Mouse (Mus musculus) forelimb bud, embryonic 11.5 days (tissue): ENCODE measurements around the gene Gga3.
A peak's percentile ranks its signal among the peaks of the same experiment; 100 is the strongest.

Source experiments
- DNase-seq: peaks from one replicate; pipeline ENCODE4 v3.0.0-alpha.2; 2012; ENCODE audit warnings: low read depth, low spot score

The Gga3 gene

GRCm38 (mm10) chr11:115564064-115564809, 39.6 kb downstream of the Gga3 start, which contains the start of gene Nup85:
Gene Nup85, plus strand, starts transcription at chr11:115564434.
- peak; percentile 95 for DNase-seq

GRCm38 (mm10) chr11:115563406-115563805, 40.4 kb downstream of the Gga3 start:
- DNase-seq, result peak; percentile 26

- DNase-seq, result no peak
These were observed 48.1 kb downstream of the Gga3 start for GRCm38 (mm10) chr11:115555717-115556116.

DNA sequence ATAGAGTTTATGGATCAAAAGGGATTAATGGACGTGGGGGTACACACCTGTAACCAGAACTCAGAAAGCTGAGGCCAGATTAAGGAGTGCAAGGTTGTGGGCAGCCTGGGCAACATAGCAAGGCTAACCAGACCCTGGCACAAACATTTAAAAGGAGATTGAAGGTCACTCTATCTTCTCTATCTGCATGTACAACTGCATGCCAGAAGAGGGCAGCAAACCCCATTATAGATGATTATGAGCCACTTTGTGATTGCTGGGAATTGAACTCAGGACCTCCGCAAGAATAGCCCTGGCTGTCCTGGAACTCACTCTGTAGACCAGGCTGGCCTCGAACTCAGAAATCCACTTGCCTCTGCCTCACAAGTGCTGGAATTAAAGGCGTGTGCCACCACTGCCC, 51.1 kb downstream of the Gga3 start:
- DNase-seq, result no peak

- DNase-seq, result no peak
These were observed 60.3 kb downstream of the Gga3 start for GRCm38 (mm10) chr11:115543571-115543970.

DNA sequence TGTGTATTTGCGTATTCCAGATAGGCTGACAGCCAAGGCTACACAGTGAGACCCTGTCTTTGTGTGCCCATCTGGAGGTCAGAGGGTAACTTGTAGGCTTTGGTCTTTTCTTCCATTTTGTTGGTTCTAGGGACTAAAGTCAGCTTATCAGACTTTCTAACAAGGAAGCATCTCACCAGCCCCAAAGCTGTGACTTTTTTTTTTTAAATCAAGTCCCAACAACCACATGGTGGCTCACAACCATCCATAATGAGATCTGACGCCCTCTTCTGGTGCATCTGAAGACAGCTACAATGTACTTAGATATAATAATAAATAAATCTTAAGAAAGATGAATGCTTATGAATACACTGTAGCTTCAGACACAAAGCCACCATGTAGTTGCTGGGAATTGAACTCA, 65.8 kb downstream of the Gga3 start:
- no peak for DNase-seq

DNA sequence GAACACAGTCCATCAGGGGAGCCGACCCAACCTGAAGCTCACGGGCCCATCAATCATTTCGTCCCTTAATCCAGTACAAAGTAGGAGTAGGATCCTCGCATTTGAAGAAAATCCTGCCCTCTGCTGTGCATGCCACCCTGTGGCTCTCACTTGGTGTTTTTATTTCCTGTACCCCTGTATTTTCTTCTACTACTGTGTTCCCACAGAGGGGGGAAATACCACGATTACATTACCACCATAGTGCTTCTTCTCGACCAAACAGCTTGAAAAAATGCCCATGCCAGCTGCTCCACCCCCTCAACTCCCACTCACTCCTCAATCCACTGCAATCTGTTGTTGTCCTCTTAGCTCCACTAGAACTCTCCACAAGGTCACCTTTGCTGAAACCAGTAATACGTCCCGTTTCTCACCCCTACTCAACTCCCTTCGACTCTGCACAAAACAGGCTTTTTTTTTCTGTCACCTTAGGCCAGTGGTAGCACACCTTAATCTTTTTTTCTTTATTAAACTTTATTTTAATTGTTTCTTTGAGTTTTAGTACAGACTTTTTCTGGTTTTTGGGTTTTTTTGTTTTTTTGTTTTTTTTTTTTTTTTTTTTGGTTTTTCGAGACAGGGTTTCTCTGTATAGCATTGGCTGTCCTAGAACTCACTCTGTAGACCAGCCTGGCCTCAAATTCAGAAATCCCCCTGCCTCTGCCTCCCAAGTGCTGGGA, 66.8 kb downstream of the Gga3 start:
- DNase-seq, result no peak

GRCm38 (mm10) chr11:115536038-115536681, 67.7 kb downstream of the Gga3 start, which contains the start of gene Sumo2:
Gene Sumo2, minus strand, starts transcription at chr11:115536276.
- DNase-seq, result peak; percentile 99

DNA sequence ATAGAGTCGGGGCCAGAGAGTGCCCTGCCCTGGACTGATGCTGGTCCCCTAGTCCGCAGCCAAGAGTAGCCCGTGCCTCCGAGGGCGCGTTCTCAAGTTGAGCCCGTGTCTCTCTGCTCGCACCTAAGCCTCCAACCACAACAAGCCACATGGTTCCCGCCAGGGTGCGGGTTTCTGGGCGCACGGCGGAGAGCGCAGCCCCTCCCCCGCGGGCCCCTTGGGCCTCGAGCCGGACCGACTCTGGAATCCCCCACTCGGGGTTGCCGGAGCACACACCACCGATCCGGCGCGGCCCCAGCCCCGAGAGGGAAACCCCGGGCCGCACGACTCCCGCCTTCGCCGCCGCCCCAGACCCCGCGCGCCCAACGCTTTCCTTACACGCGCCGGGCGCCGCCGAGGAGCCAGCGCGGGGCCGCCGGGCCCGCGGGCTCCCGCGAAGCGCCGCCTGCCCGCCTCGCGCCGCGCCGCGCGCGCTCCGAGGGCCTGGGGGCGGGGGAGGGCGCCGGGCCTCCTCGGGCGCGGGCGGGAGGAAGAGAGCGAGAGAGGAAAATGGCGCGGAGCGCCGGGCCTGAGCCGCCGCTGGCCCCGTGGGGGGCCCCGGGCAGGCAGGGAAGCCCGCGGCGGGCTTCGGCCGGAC, 68.3 kb downstream of the Gga3 start:
- DNase-seq, result peak; percentile 58

GRCm38 (mm10) chr11:115534759-115535371, 69.0 kb downstream of the Gga3 start:
- DNase-seq, result no peak
